Mouse (Mus musculus) embryonic fibroblast, embryonic 13.5 days (primary cell): Measurements from ENCODE around the gene Ube2l6.

ENCODE experiments used
- CTCF ChIP-seq: IDR thresholded peaks from 2 replicates; pipeline ENCODE4 v1.5.1; 2011; ENCODE audit warnings: mild to moderate bottlenecking, control low read depth, low read length, moderate library complexity, borderline replicate concordance; ENCODE audit not compliant: insufficient read depth
- POLR2A ChIP-seq: IDR thresholded peaks from 2 replicates; pipeline ENCODE4 v1.6.1; 2011; ENCODE audit warnings: low read depth, mild to moderate bottlenecking, control low read depth, low read length, moderate library complexity

GRCm38 (mm10) chr2:84750115-84750514, 48.5 kb upstream of the Ube2l6 start:
- TF ChIP-seq POLR2A (no peak), CTCF (no peak)
